Mouse (Mus musculus) brain, adult 10 weeks (tissue): ENCODE results near the gene Olfr1252. TPM values are rescaled to one million over a fixed set of nuclear protein-coding genes. Genes with fewer than 3 reads are reported as not detected.

ENCODE experiments used
- polyA plus RNA-seq: library from polyadenylated mRNA; stranded (reverse); fragments of 350-450 nt; fragmentation: Illumina TruSeq; extraction: RNeasy Lipid Tissue Mini Kit (QIAGEN cat#74804); gene quantifications from one replicate; pipeline ENCODE4 v1.2.3, GENCODE M21; 2015; ENCODE audit warnings: low read depth, low replicate concordance

The Olfr1252 gene
- polyA plus RNA-seq: not detected

GRCm38 (mm10) chr2:89724912-89725311 lies at the start of gene Olfr1252:
Gene Olfr1252 (minus strand): TSS chr2:89725012.

GRCm38 (mm10) chr2:89756990-89757389 lies 32.2 kb upstream of the Olfr1252 start, which contains the start of gene Olfr1253:
Gene Olfr1253 (minus strand): TSS chr2:89757090.

DNA sequence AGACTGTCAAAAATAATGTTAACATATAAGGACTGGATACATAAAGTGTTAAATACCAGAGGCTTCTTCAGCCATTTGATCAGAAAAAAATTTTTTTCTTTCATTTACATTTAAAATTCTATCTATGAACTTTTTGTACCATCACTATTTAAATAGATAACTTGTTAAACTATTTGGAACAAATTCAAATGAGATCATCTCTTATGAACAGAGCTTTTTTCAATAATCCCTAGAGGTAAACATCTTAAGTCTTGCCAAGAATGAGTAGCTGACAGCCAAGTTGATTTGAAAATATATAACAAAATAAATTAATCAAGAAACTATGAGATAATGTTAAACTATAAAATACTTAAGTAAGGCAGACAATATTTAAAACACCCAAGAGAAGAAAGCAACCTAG lies 53.0 kb downstream of the Olfr1252 start, which contains the start of gene Olfr1251:
Gene Olfr1251 (minus strand): TSS at position 101 of the 400 bp plus-strand sequence.

Other genes with a start within 250 kb of the Olfr1252 start
- not detected for gene Olfr1241, start 237.9 kb downstream of the Olfr1252 start, polyA plus RNA-seq
- not detected for gene Olfr1242, start 226.7 kb downstream of the Olfr1252 start, polyA plus RNA-seq
- not detected for gene Olfr1243, start 193.5 kb downstream of the Olfr1252 start, polyA plus RNA-seq
- gene Olfr1245, start 146.6 kb downstream of the Olfr1252 start, polyA plus RNA-seq: not detected
- gene Olfr1246, start 131.9 kb downstream of the Olfr1252 start, polyA plus RNA-seq: not detected
- not detected for gene Olfr1247, start 110.9 kb downstream of the Olfr1252 start, polyA plus RNA-seq
- not detected for gene Olfr1248, start 106.8 kb downstream of the Olfr1252 start, polyA plus RNA-seq
- gene Olfr1249, start 90.0 kb downstream of the Olfr1252 start, polyA plus RNA-seq: not detected
- not detected for gene Olfr1250, start 63.5 kb downstream of the Olfr1252 start, polyA plus RNA-seq
- not detected for gene Olfr1251, start 53.1 kb downstream of the Olfr1252 start, polyA plus RNA-seq
- gene Olfr1253, start 32.1 kb upstream of the Olfr1252 start, polyA plus RNA-seq: not detected
- not detected for gene Olfr1254, start 68.6 kb upstream of the Olfr1252 start, polyA plus RNA-seq
- not detected for gene Olfr1255, start 87.0 kb upstream of the Olfr1252 start, polyA plus RNA-seq
- gene Olfr1256, start 116.5 kb upstream of the Olfr1252 start, polyA plus RNA-seq: not detected
- not detected for gene Olfr48, start 123.2 kb upstream of the Olfr1252 start, polyA plus RNA-seq
- not detected for gene Olfr1257, start 153.4 kb upstream of the Olfr1252 start, polyA plus RNA-seq
- gene Olfr1258, start 202.3 kb upstream of the Olfr1252 start, polyA plus RNA-seq: not detected
- gene Olfr1259, start 223.7 kb upstream of the Olfr1252 start, polyA plus RNA-seq: not detected
- not detected for gene Olfr1260, start 249.3 kb upstream of the Olfr1252 start, polyA plus RNA-seq